Mouse (Mus musculus): Measurements from ENCODE around the gene Mcat. TPM values are rescaled to one million over a fixed set of nuclear protein-coding genes. Genes with fewer than 3 reads are reported as not detected.
A peak's percentile ranks its signal among the peaks of the same experiment; 100 is the strongest.

The Mcat gene
- polyA plus RNA-seq, 2 experiments = 32.9 to 42.7 TPM

DNA sequence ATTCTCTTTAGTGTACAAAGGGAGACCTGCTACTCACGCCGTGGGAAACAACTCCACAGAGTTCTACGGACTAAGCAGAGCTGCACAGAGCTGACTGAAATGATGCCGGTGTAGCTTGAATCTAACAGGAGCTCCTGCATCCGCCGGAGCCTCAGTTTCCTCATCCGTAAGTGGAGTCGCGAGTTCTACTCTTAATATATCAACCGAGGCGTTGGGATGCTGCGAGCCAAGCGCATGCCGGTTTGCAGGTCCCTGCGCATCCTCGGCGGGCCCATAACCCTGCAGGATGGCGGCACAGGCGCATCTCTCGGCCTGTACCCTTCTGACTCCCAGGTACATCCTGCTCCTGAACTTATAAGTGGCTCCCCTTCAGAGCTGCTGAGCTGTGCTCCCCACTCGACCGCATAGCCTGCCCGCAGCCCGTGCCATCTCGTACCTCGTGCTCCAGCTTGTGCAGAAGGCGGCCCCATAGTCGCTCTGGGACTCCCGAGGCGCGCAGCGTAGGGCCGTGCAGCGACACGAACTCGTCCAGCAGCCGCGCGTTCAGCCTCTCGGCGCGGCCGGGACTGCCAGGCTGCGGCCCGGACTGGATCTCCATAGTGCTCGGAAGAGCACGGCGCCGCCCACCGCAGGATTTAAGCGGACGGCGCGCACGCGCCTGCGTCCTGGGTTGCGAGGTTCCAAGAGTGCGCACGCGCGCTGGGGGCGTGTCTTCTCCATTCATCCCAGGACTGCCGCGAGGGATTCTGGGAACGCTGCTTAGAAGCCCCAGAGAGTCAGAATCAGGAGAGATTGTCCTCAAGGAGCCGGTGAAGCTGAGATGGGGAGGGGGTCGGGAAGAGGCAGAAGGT is 31.2 kb upstream of the Mcat start, which contains the start of gene Ttll12:
Gene Ttll12, minus strand, starts transcription at position 645 of the 851 bp plus-strand sequence.
- peak; percentile 96 for ATAC-seq (ENCODE audit: low FRiP score, low read depth)
- peaks cover 15% of the 10 kb centered on the region for H3K4me1 ChIP-seq (ENCODE audit: control insufficient read depth, insufficient read depth, low read length)
- no peak for TF ChIP-seq POLR2A (IDR thresholded peaks at IDR 0.05; ENCODE audit: borderline replicate concordance, extremely low read depth, insufficient read depth, insufficient read length)
- 0 out of 2 replicates have a peak within 1 kb of the TSS, but pooled peaks have one; percentile 26 for H3K27ac ChIP-seq (replicated peaks; ENCODE audit: low read depth, low read length)
- peak within 1 kb of the TSS; percentile 79 for H3K4me3 ChIP-seq (replicated peaks; ENCODE audit: low read length)
- no peaks in the 10 kb centered on the region for H3K9me3 ChIP-seq (ENCODE audit: control insufficient read depth, low read length)
- under 1% methylated on average over 68 of the region's 68 CpGs for WGBS
- H3K9ac ChIP-seq (ENCODE audit: low read depth, low read length, severe bottlenecking) = peak within 1 kb of the TSS; percentile 80
- peak; percentile 99 for DNase-seq (ENCODE audit: low spot score)
- H3K27me3 ChIP-seq (ENCODE audit: control insufficient read depth, insufficient read depth, low read length) = no peaks in the 10 kb centered on the region
- peak within 1 kb of the TSS; percentile 85 for H3K4me2 ChIP-seq (replicated peaks; ENCODE audit: low read depth, low read length, severe bottlenecking)
- H3K36me3 ChIP-seq (ENCODE audit: control insufficient read depth, insufficient read depth, low read length) = peaks cover 5% of the 10 kb centered on the region; the same call in 1 of the 2 replicates

GRCm38 (mm10) chr15:83593702-83594512 is 30.3 kb upstream of the Mcat start:
- Histone ChIP-seq H3K27me3 (ENCODE audit: control insufficient read depth, insufficient read depth, low read length) (no peaks in the 10 kb centered on the region), H3K4me1 (ENCODE audit: control insufficient read depth, insufficient read depth, low read length) (peaks cover 15% of the 10 kb centered on the region), H3K27ac (replicated peaks; ENCODE audit: low read depth, low read length) (no peak overlapping the region), H3K4me2 (replicated peaks; ENCODE audit: low read depth, low read length, severe bottlenecking) (peak overlapping the region; percentile 85), H3K9ac (ENCODE audit: low read depth, low read length, severe bottlenecking) (peak overlapping the region; percentile 80), H3K4me3 (replicated peaks; ENCODE audit: low read length) (peak overlapping the region; percentile 79), H3K36me3 (ENCODE audit: control insufficient read depth, insufficient read depth, low read length) (peaks cover 5% of the 10 kb centered on the region; the same call in 1 of the 2 replicates), H3K9me3 (ENCODE audit: control insufficient read depth, low read length) (no peaks in the 10 kb centered on the region)
- DNase-seq (ENCODE audit: low spot score) (no peak), ATAC-seq (ENCODE audit: low FRiP score, low read depth) (no peak)
- no peak for TF ChIP-seq POLR2A (IDR thresholded peaks at IDR 0.05; ENCODE audit: borderline replicate concordance, extremely low read depth, insufficient read depth, insufficient read length)
- WGBS = 9% methylated on average over 19 of the region's 19 CpGs

- Histone ChIP-seq H3K36me3 (ENCODE audit: control insufficient read depth, insufficient read depth, low read length) (peaks cover 10% of the 10 kb centered on the region), H3K4me3 (replicated peaks; ENCODE audit: low read length) (peak overlapping the region; percentile 79; the same call in 1 of the 2 replicates), H3K4me1 (ENCODE audit: control insufficient read depth, insufficient read depth, low read length) (peaks cover 15% of the 10 kb centered on the region), H3K4me2 (replicated peaks; ENCODE audit: low read depth, low read length, severe bottlenecking) (peak overlapping the region; percentile 85; the same call in 1 of the 2 replicates), H3K9me3 (ENCODE audit: control insufficient read depth, low read length) (no peaks in the 10 kb centered on the region), H3K27ac (replicated peaks; ENCODE audit: low read depth, low read length) (no peak overlapping the region), H3K27me3 (ENCODE audit: control insufficient read depth, insufficient read depth, low read length) (no peaks in the 10 kb centered on the region), H3K9ac (ENCODE audit: low read depth, low read length, severe bottlenecking) (no peak overlapping the region)
- DNase-seq (ENCODE audit: low spot score) = no peak
- ATAC-seq (ENCODE audit: low FRiP score, low read depth) = no peak
- TF ChIP-seq POLR2A (IDR thresholded peaks at IDR 0.05; ENCODE audit: borderline replicate concordance, extremely low read depth, insufficient read depth, insufficient read length) = no peak
Measured at GRCm38 (mm10) chr15:83593189-83593585, 29.6 kb upstream of the Mcat start.

GRCm38 (mm10) chr15:83592260-83593188 is 28.9 kb upstream of the Mcat start:
- ATAC-seq (ENCODE audit: low FRiP score, low read depth) (no peak), DNase-seq (ENCODE audit: low spot score) (no peak)
- no peak overlapping the region for H3K27ac ChIP-seq (replicated peaks; ENCODE audit: low read depth, low read length)
- no peaks in the 10 kb centered on the region for H3K27me3 ChIP-seq (ENCODE audit: control insufficient read depth, insufficient read depth, low read length)
- peaks cover 15% of the 10 kb centered on the region for H3K4me1 ChIP-seq (ENCODE audit: control insufficient read depth, insufficient read depth, low read length)
- no peak overlapping the region for H3K4me2 ChIP-seq (replicated peaks; ENCODE audit: low read depth, low read length, severe bottlenecking)
- TF ChIP-seq POLR2A (IDR thresholded peaks at IDR 0.05; ENCODE audit: borderline replicate concordance, extremely low read depth, insufficient read depth, insufficient read length) = no peak
- H3K36me3 ChIP-seq (ENCODE audit: control insufficient read depth, insufficient read depth, low read length) = peaks cover 14% of the 10 kb centered on the region
- WGBS = 71% methylated on average over 8 of the region's 8 CpGs
- H3K9ac ChIP-seq (ENCODE audit: low read depth, low read length, severe bottlenecking) = no peak overlapping the region
- H3K4me3 ChIP-seq (replicated peaks; ENCODE audit: low read length) = no peak overlapping the region
- no peaks in the 10 kb centered on the region for H3K9me3 ChIP-seq (ENCODE audit: control insufficient read depth, low read length)

Data from limb, embryonic 14.5 days (tissue).